Mouse (Mus musculus) kidney, postnatal 4 days (tissue): Measurements from ENCODE around the gene Idua.
A peak's percentile ranks its signal among the peaks of the same experiment; 100 is the strongest.

Experiments used
- DNase-seq, 2 experiments: peaks; one replicate each; pipeline ENCODE4 v3.0.0; 2021; ENCODE audit warnings: mixed read lengths in 2 of 2

The Idua gene

DNA sequence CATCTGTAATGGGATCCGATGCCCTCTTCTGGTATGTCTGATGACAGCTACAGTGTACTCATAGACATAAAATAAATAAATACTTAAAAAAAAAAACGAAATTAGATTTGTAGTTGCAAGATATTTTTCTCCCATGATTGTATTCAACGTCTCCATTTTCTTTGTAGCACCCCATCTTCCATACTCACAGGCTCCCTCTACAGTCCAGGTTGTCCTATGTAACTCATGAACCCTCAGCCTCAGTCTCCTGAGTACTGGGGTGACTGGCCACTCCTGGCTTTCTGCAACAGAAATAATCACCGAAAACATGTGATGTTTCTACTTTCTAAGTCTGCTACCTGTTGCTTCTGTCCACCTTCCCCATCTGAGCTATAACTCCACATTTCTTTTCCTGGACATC is 31.0 kb downstream of the Idua start:
- DNase-seq: no peak

DNA sequence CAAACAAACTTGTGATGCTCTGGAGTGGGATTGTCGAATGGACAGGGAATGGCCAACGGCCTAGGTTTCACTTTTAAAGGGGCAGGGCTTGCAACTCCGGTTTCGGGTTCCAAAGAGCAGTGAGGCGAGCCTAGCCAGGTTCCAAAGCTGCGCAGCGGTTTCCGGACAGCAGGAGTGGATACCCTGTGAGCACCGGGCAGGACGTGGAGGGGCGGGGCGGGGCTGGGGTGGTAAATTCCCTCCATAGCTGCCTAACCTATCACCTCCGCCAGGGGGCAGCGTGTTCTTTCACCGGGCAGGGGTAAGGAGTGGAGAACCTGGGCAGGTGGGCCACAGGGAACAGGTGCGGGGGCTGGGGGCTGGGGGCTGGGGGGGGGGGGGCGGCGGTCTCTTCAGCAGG is 32.1 kb downstream of the Idua start, which contains the start of gene Fgfrl1:
Fgfrl1 (plus strand) TSS at position 112 of the 400 bp plus-strand sequence.
- DNase-seq: peak; percentile 83 to 85

DNA sequence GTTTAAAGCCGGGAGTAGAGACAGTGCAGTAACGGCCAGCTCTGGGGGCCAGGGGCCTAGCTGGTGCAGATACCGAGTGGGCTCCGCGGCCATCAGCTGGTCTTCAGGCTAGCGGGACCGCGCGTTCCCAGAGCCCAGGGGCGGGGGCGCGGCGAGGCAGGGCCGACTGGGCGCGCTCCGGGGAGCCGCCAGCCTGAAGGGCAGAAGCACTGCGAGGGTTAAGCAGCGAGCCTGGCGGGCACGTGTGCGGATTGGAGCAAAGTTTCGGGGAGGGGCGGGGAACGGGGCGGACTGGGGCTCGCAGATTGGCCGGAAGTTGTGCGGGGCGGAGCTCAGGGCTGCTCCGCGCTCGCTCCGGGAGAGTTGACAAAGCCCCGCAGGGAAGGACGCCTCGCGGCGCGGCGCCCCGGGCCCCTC is 33.7 kb downstream of the Idua start:
- DNase-seq: peak; percentile 93 to 95

DNA sequence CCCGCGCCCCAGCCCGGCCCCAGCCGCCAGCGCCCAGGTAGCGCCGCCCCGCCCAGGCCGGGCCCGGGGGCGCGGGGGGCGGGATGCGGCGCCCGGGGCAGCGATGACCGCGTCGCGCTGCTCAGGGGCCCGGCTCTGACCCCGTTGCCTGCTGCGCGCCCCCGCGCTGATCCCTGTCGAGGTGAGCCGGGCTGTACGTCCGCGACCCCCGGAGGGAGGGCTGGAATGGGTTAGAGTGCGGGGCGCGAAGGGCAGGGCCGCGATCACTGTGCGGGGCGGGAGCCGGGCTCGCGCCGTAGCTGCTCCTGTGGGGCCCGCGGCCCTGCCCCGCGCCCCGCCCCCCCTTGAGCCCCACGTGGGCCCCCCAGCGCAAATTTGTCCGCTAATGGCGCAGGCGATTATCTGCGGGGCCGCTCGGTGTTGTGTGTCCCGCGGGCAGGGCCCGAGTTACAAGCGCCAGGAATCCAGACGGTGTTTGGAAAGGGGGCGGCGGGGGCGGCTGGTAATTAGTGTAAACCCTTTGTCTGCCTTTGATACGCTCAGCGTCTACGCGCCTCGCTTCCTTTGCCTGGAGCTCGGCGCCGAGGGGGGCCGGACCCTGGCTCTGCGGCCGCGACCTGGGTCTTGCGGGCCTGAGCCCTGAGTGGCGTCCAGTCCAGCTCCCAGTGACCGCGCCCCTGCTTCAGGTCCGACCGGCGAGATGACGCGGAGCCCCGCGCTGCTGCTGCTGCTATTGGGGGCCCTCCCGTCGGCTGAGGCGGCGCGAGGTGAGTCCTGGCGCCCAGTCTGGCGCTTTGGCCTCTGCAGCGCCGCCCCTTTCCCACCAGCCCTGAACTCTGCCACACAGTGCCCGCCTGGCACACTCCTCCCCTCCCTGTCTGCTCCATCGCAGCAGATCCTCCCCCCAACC is 34.5 kb downstream of the Idua start:
- DNase-seq: peak; percentile 64 to 77

DNA sequence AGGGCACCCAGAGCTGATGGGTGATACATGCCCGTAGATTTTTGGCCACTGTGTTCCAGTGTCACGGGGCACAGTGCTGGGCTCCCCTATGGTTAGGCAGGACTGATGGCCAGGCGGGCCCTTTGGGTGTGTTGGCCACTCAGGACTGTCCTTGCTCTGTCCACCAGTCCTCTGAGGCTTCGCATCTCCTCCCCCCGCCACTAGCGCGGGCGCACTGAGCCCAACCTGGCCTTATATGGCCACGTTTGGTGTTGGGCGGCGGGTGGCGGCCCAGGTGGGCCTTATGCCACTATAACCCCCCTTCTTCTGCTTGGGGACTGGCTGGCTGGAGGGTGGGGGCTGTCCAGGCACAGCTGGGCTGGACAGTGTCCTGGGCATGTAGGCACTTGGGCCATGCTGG is 35.7 kb downstream of the Idua start:
- no peak for DNase-seq

DNA sequence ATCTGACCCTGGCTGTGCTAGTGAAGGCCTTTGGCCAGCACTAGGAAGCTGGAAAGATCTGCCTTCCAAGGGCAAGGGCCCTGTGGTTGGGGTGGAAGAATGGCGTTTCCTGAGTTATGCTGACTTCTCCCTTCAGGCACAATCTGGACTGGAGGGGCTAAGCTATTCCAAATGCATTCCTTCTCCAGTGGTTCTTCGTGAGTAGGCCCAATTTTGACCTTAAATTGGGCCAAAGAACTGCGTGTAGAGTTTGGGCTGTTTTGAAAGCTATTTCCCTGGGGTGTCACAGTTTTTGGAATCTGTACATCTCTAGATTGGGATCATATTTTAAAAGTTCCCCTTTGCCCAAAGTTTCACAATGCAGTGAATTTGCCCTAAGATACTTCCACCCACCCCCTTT is 36.4 kb downstream of the Idua start:
- no peak for DNase-seq

DNA sequence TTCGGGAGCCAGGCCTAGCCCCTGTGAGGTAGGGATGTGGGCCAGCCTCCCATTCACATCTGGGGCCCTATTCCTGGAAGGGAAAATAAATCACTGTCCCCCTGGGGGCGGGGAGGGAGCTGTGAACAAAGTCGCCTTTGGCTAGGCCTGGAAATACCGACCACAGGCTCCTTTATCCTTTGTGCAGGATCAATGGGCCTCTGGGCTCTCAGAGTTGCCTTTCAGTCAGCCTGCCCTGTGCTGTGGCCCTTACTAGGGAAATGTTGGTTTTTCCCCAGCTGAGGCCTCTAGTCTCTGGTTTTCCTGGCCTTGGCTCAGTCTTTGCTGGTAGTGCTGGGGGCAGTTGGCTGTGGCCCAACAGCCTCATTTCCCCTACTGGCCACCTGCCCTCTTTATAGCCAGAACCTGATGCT is 37.2 kb downstream of the Idua start:
- peak in 1 of 2 experiments; percentile 24 for DNase-seq

DNA sequence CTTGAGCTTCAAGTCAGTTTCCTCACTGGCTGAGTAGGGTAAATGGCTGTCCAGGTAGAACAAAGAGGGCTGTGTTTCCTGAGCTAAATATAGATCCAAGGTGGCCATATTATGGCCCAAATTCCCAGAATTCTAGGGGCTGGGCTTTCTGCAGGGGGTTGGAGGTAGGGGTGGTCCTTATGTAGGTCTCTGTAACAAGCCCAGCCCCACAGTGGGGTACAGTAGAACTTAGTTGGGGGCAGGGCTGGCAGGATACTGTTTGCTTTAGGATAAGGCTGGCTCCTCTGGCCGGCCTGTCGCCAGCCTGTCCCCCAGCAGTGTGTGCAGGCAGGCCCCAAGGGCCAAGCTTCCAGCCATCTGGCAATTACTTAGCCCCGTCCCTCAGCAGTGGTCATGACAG is 40.2 kb downstream of the Idua start:
- no peak for DNase-seq

DNA sequence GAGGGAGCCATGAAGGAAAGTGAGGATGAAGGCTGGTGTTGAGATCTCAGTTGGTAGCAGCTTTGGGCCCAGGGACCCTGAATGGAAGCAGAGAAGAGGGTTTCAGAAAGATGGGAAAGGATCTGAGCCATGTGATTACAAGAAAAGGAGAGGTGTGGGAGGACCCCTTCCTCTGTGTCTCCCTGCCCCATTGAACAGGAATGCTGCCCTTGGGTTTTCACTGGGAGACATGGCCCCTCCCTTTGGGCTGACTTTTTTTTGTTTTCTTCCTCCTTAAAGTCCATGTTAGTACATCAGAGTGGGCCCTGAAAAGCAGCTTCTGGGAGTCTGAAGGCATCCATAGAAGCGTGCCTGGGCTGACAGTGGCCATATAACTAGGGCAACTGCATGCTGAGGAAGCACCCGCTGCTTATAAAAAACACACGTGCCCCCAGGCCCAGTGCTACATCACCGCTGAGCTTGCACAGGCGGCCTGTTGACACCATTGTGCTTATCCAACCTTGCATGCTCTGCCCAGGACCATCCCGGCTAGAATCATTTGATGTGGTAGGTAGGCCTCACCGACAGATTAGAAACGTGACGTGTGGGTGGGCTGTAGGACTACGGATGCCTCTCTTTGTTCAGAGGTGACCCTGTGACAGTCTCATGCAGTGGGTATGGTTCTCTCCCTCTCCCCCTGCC is 41.4 kb downstream of the Idua start:
- DNase-seq: peak in 1 of 2 experiments; percentile 22

DNA sequence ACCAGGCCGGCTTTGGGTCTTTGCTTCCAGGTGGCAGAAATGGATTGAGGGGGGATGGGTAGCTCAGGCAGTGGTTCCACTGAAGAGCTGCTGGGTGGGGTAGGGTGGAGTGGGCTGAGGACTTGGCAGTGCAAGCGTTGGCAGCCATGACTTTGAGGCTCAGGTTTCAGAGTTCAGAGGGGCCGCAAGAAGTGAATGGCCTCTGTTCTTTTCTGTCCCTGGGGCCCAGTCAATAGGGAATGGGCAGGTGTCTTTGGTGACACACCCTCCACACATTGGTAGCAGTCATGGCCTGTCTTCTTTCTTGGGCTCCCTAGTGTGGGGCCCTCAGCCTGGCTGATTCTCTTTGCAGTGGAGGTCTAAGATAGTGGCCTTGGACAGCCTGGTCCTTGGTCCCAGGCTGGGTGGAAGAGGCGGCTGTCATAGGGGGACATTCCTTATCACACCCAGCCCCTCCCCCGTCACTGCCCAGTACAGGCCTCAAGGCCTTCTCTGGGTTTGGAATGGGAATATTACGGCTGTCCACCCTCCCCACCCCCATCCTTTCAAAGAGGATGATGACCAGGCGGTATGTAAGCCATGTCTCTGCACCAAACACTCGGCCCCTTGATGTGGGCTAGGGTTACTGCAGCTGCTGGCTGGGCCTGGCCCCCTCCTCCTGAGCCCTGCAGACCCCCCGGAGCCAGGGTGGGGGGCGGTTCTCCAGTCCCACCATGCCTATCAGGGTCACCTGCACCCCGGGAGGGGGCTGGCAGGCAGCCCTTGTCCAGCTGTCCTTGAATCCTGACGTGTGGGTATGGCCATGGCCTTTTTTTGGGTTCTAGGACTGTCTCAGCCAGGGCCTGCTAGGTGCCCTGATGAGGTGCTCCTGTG is 43.9 kb downstream of the Idua start:
- no peak for DNase-seq

DNA sequence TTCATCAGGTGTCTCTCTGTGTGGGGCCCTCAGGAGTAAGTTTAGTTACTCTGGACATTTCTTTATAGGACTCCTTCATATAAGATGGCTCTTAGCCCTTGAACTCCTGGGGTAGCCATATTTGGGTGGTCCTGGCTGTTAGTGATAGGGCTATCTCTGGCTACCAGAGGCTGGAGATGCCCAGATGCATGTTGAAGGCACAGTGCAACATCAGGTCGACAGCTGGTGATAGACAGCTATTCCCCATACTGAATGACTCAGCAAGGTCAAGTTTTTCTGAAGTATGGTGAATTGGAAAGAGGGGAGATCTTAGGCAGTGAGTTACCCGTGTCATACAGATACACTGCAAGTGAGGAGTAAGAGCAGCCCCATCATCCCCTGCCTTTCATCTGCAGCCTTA is 47.6 kb downstream of the Idua start:
- no peak for DNase-seq

DNA sequence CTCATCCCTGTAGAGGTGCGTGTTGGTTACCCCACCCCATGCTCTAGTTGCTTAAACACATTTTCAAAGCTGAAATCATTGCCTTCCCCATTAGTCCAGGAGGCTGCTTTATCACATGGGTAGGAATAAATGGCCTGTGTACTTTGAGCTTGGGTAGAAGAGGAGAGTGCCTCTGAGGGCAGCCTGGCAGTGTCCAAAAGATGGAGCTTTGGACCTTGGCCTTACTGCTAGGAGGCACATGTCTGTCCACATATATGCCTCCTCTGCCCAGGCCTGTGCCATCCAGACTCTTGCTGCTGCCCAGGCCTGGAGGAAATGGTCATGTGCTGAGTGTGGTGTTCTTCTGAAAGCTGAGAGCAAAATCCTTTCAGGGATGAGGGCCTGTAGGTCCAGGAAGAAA is 48.3 kb downstream of the Idua start:
- peak in 1 of 2 experiments; percentile 39 for DNase-seq

DNA sequence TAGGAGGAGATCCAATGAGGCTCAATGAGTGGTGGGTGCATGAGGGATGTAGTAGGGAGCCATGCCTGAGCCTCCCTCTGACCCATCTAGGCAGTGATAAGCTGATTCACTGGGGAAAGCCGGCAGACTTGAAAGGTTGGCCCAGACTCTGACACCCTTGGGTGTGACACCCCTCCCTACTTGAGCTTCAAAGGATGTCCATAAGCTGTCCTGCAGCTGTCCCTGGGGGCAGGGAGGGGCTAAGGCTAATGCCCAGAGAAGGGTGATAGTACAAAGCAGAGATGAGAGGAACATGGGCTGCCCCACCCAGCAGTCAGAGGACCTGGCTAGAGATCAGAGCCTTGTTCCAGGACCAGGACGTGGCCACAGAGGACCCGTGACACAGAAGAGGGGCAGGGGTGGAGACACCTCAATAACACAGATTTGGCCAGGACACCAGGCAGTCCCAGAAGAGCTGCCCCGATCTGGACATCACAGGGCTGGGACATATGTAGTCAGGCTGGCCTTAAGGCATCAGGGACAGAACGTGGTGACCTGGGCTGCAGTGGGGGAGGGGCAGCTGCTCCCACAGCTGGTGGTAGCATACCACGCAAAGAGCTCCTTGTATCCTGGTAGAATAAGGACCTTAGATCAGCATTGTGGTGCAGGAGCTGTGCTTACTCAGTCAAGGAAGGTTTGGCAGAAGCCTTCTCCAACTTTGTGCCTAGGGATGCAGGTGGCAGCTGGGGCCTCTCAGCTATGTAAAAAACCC is 49.0 kb downstream of the Idua start:
- no peak for DNase-seq

DNA sequence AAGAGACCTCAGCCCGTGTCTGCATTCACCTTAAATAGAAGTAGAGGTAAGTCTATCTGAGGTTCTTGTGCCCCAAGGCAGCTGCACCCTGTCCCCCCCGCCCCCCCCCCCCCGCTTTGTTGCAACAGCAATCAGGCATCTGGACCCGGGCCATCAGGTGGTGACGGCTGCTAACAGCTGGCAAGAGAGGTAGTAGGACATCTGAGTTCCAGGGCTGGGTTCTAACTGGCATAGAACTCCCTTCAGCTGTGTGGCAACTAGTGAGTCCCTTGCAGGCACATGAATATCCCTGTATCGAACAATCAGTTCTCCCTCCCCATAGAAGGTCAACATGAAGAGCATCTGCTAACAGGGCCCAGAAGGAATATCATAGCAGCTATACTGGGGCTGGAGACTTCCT is 51.8 kb downstream of the Idua start:
- DNase-seq: no peak

DNA sequence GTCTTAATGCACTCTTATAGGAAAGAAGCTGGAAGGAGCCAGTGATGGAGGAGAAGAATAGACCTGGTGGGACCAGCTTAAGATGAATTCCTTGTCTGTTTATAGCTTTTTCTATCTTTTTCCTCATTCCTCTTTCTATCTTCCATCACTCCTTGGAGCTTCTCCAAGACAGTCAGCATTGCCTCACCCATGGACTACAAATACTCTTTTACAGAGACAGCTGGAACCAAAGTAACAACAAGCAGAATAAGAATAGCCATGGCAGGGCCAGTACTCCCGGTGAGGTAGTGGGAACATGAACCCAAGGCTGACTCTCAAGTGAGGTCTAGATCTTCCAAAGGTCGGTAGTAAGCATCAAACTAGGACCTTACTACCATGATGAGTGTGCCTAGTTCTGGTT is 53.0 kb downstream of the Idua start:
- no peak for DNase-seq

DNA sequence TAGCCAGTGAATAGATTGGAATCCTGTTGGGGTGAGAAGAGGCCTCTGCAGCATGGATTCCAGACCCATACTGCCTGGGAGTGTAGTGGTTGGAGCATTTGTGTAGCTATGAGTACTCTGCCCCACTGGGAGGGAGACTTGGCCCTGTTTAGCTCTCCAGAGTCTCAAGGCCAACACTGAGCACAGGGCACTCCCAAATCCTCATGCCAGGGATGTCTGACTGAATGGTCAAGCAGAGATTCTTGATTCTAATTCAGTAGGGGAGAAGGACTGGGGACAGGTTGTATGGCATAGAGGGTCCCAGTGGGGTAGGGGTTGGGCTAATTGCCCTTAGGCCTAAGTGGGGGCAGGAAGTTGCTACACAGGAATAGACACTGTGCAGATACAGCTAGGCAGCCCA is 53.6 kb downstream of the Idua start:
- no peak for DNase-seq

DNA sequence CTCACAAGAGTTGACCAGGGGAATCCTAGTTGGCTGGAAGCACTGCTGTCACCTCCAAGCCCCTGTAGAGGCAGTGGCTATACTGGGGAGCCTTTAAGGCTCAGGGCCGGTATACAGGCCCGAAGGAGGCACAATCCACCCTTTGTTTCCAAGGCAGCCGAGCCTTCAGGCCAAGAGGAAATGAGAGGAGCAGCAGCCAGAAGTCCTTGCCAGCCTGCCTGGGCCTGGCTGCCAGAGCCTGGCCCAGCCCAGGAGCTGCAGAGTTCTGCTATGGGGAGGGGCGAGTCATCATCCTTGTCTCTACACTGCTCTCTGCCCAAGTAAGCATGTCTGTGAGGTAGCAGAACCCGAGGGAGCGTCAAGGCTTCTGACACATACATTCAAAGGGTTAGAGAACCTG is 54.0 kb downstream of the Idua start:
- peak in 1 of 2 experiments; percentile 23 for DNase-seq

DNA sequence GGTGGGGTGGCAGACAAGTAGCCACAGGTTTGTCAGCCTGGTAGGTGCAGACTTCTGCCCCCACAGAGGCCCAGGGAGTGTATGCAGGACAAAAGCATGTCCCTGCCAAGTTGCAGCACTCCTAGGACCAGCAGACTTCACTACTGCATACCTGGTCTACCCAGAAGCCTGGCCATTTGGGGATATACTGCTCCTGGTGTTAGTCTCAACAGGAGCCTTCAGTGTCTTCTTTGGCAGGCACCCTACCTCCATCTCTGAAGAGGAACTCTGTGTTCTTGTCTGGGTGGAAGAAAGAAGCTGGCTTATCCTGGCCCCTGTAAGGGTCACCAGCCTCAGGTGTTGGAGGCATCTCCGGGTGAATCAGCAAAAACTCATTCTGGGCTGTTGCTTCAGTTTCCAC is 55.8 kb downstream of the Idua start:
- no peak for DNase-seq

DNA sequence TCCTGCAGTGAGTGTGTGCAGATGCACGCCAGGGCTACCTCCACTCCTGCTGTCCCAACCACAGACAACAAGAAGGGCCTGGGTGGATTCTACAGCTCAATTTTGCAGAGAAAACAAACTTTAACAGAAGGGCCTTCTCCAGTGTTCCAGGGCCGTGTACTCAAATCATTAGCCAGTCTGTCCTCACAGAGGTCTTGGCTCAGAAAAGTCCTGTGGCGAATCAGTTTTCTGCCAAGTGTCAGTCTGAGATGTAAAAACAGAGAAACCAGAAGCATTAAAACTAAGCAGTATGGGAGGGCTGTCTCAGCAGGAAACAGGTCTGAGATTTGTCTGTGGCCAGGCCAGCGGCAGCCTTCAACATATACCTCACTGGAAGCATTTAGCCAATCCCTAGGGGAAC is 57.9 kb downstream of the Idua start:
- DNase-seq: no peak

DNA sequence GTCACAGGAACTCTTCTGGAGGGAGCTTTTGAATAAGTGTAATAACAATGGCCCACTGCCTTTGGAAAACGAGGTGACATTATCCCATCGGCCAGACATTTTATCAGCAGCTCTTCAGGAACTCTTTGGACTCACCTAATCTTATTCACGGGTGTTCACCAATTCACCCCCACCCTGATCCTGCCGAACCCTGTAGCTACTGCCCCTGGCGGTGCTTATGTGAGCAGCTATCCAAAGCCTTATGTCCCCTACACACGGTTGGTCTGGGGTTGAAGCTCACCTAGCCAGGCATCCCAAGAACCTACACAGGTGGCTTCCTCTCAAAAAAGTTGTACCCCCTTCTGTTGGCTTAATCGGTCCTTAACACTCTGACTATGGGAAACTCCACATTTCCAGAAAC is 59.6 kb downstream of the Idua start:
- DNase-seq: no peak

DNA sequence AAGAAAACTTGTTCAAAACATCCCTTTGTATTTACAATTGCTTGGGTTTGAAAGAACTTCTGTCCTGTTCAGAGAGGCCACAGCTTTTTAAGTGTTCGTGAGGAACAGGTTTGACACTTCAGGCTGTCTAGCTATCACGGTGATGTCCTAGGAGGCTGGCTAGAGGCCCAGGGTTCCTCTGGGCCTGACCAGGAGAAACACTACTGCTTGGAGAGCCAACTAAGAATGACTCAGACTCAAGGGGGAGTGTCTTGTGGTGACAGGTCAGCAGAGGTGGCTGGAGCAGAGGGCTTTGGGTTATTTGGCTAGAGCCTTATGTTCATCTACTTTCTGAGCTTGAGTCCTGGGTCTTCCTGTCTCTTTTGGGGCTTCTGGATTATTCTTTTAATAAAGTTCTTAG is 63.9 kb downstream of the Idua start:
- no peak for DNase-seq

DNA sequence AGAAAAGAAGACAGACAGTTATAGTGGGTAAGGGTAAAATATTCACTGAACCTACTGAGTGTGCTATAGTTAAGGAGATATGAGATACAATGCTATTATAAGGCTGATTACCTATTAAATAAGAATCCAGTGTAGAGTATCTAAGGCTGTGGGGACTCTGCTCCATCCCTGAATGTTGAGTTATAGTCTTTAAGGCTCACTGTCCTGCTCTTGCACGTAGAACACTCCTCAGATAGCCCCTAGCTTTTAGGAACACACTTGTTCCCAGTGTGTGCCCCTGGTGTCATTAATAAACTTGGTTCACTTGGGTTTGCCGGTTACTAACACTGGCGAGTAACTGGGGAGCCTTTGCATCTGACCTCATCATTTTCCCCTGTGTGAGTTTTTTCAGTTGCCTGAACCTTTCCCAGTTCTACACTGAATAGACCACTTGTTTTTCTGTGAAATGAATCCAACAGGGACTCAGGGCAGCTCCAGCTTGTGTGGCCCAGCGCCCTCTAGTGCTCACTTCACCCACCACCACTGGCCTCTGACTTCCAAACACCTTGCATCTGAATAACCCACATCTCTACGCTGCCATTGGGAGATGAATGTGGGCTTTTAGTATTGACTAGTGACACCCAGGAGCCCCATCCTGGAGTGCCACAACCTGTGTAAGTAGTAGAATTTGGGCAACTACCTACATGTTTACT is 66.6 kb downstream of the Idua start:
- DNase-seq: peak; percentile 84 to 87
